Mouse (Mus musculus) leukemia stem cell, adult 10-12 weeks (primary cell): ENCODE measurements around the gene Tas2r135. TPM values are rescaled to one million over a fixed set of nuclear protein-coding genes. Genes with fewer than 3 reads are reported as not detected.

ENCODE experiments used
- polyA plus RNA-seq: library from polyadenylated mRNA; stranded (reverse); fragments of >175 nt; gene quantifications from 2 replicates; pipeline ENCODE4 v1.2.3, GENCODE M21; 2012; ENCODE audit warnings: low replicate concordance

Tas2r135 gene
- polyA plus RNA-seq = not detected in 2 replicates

GRCm38 (mm10) chr6:42405134-42405533 lies at the start of gene Tas2r135:
TSS of gene Tas2r135 (plus strand) at chr6:42405434.

GRCm38 (mm10) chr6:42372816-42373547 lies 32.3 kb upstream of the Tas2r135 start, which contains the start of gene Epha1:
TSS of gene Epha1 (minus strand) at chr6:42373268.

GRCm38 (mm10) chr6:42399938-42400337 lies 5.3 kb upstream of the Tas2r135 start, which contains the start of gene Tas2r143:
TSS of gene Tas2r143 (plus strand) at chr6:42400238.

GRCm38 (mm10) chr6:42434446-42434845 lies 29.2 kb downstream of the Tas2r135 start, which contains the start of gene Tas2r126:
TSS of gene Tas2r126 (plus strand) at chr6:42434535.

Other genes starting within 250 kb of the Tas2r135 start
- gene Tas2r144, start 190.1 kb upstream of the Tas2r135 start, polyA plus RNA-seq = not detected in 2 replicates
- gene Gstk1, start 159.5 kb upstream of the Tas2r135 start, polyA plus RNA-seq = 0.26 TPM in 1 of 2 replicates, not detected in the other
- gene Tmem139, start 143.5 kb upstream of the Tas2r135 start, polyA plus RNA-seq = not detected in 2 replicates
- 2.2 and 3.8 TPM in 2 replicates for gene Casp2, start 140.4 kb upstream of the Tas2r135 start, polyA plus RNA-seq
- gene Clcn1, start 118.7 kb upstream of the Tas2r135 start, polyA plus RNA-seq = 0.10 and 0.16 TPM in 2 replicates
- gene Fam131b, start 80.8 kb upstream of the Tas2r135 start, polyA plus RNA-seq = not detected in 2 replicates
- 283 and 580 TPM in 2 replicates for gene Zyx, start 55.8 kb upstream of the Tas2r135 start, polyA plus RNA-seq
- gene Epha1, start 32.2 kb upstream of the Tas2r135 start, polyA plus RNA-seq = not detected in 2 replicates
- gene Tas2r143, start 5.2 kb upstream of the Tas2r135 start, polyA plus RNA-seq = not detected in 2 replicates
- gene Tas2r126, start 29.1 kb downstream of the Tas2r135 start, polyA plus RNA-seq = not detected in 2 replicates
- gene Olfr458, start 59.8 kb downstream of the Tas2r135 start, polyA plus RNA-seq = not detected in 2 replicates
- not detected in 2 replicates for gene Olfr457, start 70.9 kb downstream of the Tas2r135 start, polyA plus RNA-seq
- not detected in 2 replicates for gene Olfr456, start 81.8 kb downstream of the Tas2r135 start, polyA plus RNA-seq
- gene Olfr455, start 142.2 kb downstream of the Tas2r135 start, polyA plus RNA-seq = not detected in 2 replicates
- gene Tcaf3, start 192.3 kb downstream of the Tas2r135 start, polyA plus RNA-seq = not detected in 2 replicates
- gene Tcaf2, start 239.8 kb downstream of the Tas2r135 start, polyA plus RNA-seq = not detected in 2 replicates